ENCODE assay signal across 16 mouse cellular contexts in the genomic region with DNA sequence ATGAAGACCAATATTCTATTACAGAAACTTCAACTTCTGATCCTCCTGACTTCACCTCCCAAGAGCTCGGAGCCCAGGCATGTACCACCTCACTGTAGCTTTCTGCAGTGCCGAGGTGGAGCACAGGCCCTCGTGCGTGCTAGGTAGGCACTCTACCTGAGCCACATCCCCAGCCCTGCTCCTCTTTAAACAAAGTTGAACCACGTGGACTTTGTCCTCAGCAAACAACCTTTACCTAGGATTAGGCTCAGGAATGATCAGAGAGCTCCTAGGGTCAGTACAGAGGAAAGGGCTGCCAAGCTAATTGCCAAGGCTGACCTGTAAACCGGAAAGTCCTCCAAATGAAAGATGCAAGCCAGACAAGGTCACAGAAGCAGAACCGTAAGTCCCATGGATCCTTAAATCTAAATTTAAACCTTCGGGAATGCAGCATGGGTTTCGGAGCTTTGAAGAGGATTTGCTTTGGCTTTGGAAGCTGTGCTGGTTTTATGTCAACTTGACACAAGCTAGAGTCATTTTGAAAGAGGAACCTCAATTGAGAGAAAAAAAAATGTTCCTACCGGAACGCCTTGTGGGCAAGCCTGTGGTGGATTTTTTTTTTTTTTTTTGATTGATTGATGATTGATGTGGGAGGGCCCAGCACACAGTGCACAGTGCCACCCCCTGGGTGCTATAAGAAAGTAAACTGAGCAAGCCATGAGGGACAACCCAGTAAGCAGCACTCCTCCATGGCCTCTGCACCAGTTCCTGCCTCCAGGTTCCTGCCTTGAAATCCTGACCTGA.
DNase-seq lines count a peak whose midpoint lies in the region; ATAC-seq lines count a peak whose summit lies in the region.
"Had no signal": no experiment of that assay in that cellular context is flagged by ENCODE, and none has a peak within 500 bp of the region (broad histone marks: within the 10 kb centered on the region; RNA-seq: fewer than 3 reads in every experiment).

No protein-coding gene starts in this region.

- peak; percentile 12 to 39 for DNase-seq in spleen, postnatal 36 days (ENCODE audit: low spot score in 2 of 2)
- DNase-seq in spleen, postnatal 10 days (ENCODE audit: low spot score in 2 of 2) = no peak
- DNase-seq in forebrain, embryonic 10.5 days (ENCODE audit: extremely low spot score, low spot score) = no peak
- no peak for DNase-seq in layer of hippocampus, postnatal 10 days (ENCODE audit: low spot score in 2 of 2)
- DNase-seq in kidney, postnatal 25 days = no peak
- DNase-seq: cerebellum, adult 9-11 months; left cerebral cortex, postnatal 4 days; lung, postnatal 14 days; right cerebral cortex, postnatal 4 days; thymus, adult 2 months had no signal

- H3K4me3 ChIP-seq in intestine, embryonic 15.5 days (replicated peaks) = no peak overlapping the region
- H3K4me3 ChIP-seq in forebrain, embryonic 10.5 days = no peak overlapping the region
- H3K4me3 ChIP-seq: embryonic facial prominence, embryonic 13.5 days; heart, embryonic 10.5 days; hindbrain, embryonic 15.5 days had no signal

- no peak overlapping the region for H3K27ac ChIP-seq in intestine, embryonic 15.5 days
- H3K27ac ChIP-seq in forebrain, embryonic 10.5 days = no peak overlapping the region
- H3K27ac ChIP-seq: embryonic facial prominence, embryonic 13.5 days; heart, embryonic 10.5 days; hindbrain, embryonic 15.5 days had no signal

- no peaks in the 10 kb centered on the region for H3K4me1 ChIP-seq in intestine, embryonic 15.5 days (replicated peaks)
- no peaks in the 10 kb centered on the region for H3K4me1 ChIP-seq in forebrain, embryonic 10.5 days
- H3K4me1 ChIP-seq: embryonic facial prominence, embryonic 13.5 days; hindbrain, embryonic 15.5 days had no signal

- H3K36me3 ChIP-seq in intestine, embryonic 15.5 days = no peaks in the 10 kb centered on the region
- H3K36me3 ChIP-seq in forebrain, embryonic 10.5 days (replicated peaks) = no peaks in the 10 kb centered on the region
- H3K36me3 ChIP-seq: embryonic facial prominence, embryonic 13.5 days; heart, embryonic 10.5 days; hindbrain, embryonic 15.5 days had no signal

- 57% methylated on average over 11 of the region's 11 CpGs for WGBS in intestine, embryonic 15.5 days
- 89% methylated on average over 11 of the region's 11 CpGs for WGBS in forebrain, embryonic 10.5 days

- H3K9ac ChIP-seq in intestine, embryonic 15.5 days = no peak overlapping the region
- H3K9ac ChIP-seq: embryonic facial prominence, embryonic 13.5 days; hindbrain, embryonic 15.5 days had no signal

- H3K9me3 ChIP-seq in intestine, embryonic 15.5 days = no peaks in the 10 kb centered on the region
- H3K9me3 ChIP-seq in forebrain, embryonic 10.5 days = no peaks in the 10 kb centered on the region; the same call in 1 of the 2 replicates
- H3K9me3 ChIP-seq: embryonic facial prominence, embryonic 13.5 days; heart, embryonic 10.5 days; hindbrain, embryonic 15.5 days had no signal

- H3K27me3 ChIP-seq in intestine, embryonic 15.5 days (replicated peaks) = no peaks in the 10 kb centered on the region
- H3K27me3 ChIP-seq in forebrain, embryonic 10.5 days (ENCODE audit: poor library complexity, severe bottlenecking) = 0 out of 2 replicates have a peak, but pooled peaks cover 19% of the 10 kb centered on the region
- H3K27me3 ChIP-seq: embryonic facial prominence, embryonic 13.5 days; hindbrain, embryonic 15.5 days had no signal

- no peak overlapping the region for H3K4me2 ChIP-seq in intestine, embryonic 15.5 days (replicated peaks)
- H3K4me2 ChIP-seq: embryonic facial prominence, embryonic 13.5 days; hindbrain, embryonic 15.5 days had no signal

- peak; percentile 89 for ATAC-seq in intestine, embryonic 15.5 days
- peak; percentile 95 for ATAC-seq in megakaryocyte progenitor cell, adult 5-6 weeks (replicated peaks; ENCODE audit: poor library complexity)
- ATAC-seq: forebrain, embryonic 14.5 days had no signal

Comparison
In these comparisons a context has a peak if more than half of its experiments do, and no peak if none do; other contexts are left out.
1. DNase-seq: peak in spleen, postnatal 36 days (2 of 2); none in spleen, postnatal 10 days (0 of 2), forebrain, embryonic 10.5 days (single experiment), layer of hippocampus, postnatal 10 days (0 of 2) and kidney, postnatal 25 days (0 of 2).